Mouse (Mus musculus) liver, embryonic 15.5 days (tissue): ENCODE measurements around the gene Atp2a3. TPM values are rescaled to one million over a fixed set of nuclear protein-coding genes. Genes with fewer than 3 reads are reported as not detected.

Experiments used
- ATAC-seq: fragments of 200-750 bp; cut with Nextera tagmentation; 2 replicates; pipeline ENCODE4 v1.8.0; 2017; ENCODE audit warnings: moderate number of reproducible peaks, mild to moderate bottlenecking, moderate library complexity; ENCODE audit not compliant: insufficient read depth
- H3K27ac ChIP-seq: fragments of 300-500 bp; sonication (generic); replicated peaks from 2 replicates; pipeline ENCODE4 v1.5.1; 2015; ENCODE audit warnings: mild to moderate bottlenecking, inconsistent platforms
- H3K27me3 ChIP-seq: fragments of 300-500 bp; sonication (generic); 2 replicates; pipeline ENCODE4 v1.6.1; 2015; ENCODE audit warnings: mild to moderate bottlenecking, inconsistent platforms
- H3K36me3 ChIP-seq: fragments of 300-500 bp; sonication (generic); replicated peaks from 2 replicates; pipeline ENCODE4 v1.6.1; 2015; ENCODE audit warnings: moderate library complexity, mild to moderate bottlenecking, inconsistent platforms
- H3K4me1 ChIP-seq: fragments of 300-500 bp; sonication (generic); replicated peaks from 2 replicates; pipeline ENCODE4 v1.6.1; 2015; ENCODE audit warnings: inconsistent platforms
- H3K4me2 ChIP-seq: fragments of 300-500 bp; sonication (generic); 2 replicates; pipeline ENCODE4 v1.6.1; 2015; ENCODE audit warnings: moderate library complexity, mild to moderate bottlenecking, inconsistent platforms
- H3K4me3 ChIP-seq: fragments of 300-500 bp; sonication (generic); replicated peaks from 2 replicates; pipeline ENCODE4 v1.5.1; 2015; ENCODE audit warnings: mild to moderate bottlenecking, inconsistent platforms
- H3K9ac ChIP-seq: fragments of 300-500 bp; sonication (generic); 2 replicates; pipeline ENCODE4 v1.6.1; 2015; ENCODE audit warnings: moderate library complexity, mild to moderate bottlenecking, inconsistent platforms
- H3K9me3 ChIP-seq: fragments of 300-500 bp; sonication (generic); replicated peaks from 2 replicates; pipeline ENCODE4 v1.6.1; 2016; ENCODE audit warnings: inconsistent platforms
- WGBS: fragments of 180-500 bp; shearing (Covaris S2); methylation state at CpG from one replicate; pipeline ENCODE4 v1.1.7; 2015; ENCODE audit warnings: mixed read lengths; ENCODE audit not compliant: insufficient replicate concordance; 5-methylcytosine and 5-hydroxymethylcytosine counted together
- polyA plus RNA-seq: library from polyadenylated mRNA; unstranded; fragments of >200 nt; fragmentation: Nextera tagmentation; extraction: Ambion mirVana; gene quantifications from 2 replicates; pipeline ENCODE4 v1.2.1, GENCODE M21; 2015

Gene Atp2a3
- polyA plus RNA-seq, 1 experiment from 2014 or later = 10.6 TPM

GRCm38 (mm10) chr11:72945875-72946559 is 15.0 kb upstream of the Atp2a3 start:
- Histone ChIP-seq H3K4me2 (peak overlapping the region; percentile 27), H3K9me3 (0 out of 2 replicates have a peak, but pooled peaks cover 3% of the 10 kb centered on the region), H3K4me3 (no peak overlapping the region), H3K27ac (no peak overlapping the region), H3K4me1 (peaks cover 21% of the 10 kb centered on the region), H3K9ac (no peak overlapping the region), H3K27me3 (no peaks in the 10 kb centered on the region; the same call in 1 of the 2 replicates), H3K36me3 (no peaks in the 10 kb centered on the region)
- WGBS = 7% methylated on average over 6 of the region's 6 CpGs
- no peak for ATAC-seq

GRCm38 (mm10) chr11:72946560-72947119 is 14.3 kb upstream of the Atp2a3 start:
- H3K4me3 ChIP-seq = no peak overlapping the region
- no peak overlapping the region for H3K27ac ChIP-seq
- no peaks in the 10 kb centered on the region; the same call in 1 of the 2 replicates for H3K27me3 ChIP-seq
- H3K36me3 ChIP-seq = no peaks in the 10 kb centered on the region
- H3K9me3 ChIP-seq = 0 out of 2 replicates have a peak, but pooled peaks cover 3% of the 10 kb centered on the region
- 9% methylated on average over 6 of the region's 6 CpGs for WGBS
- H3K9ac ChIP-seq = no peak overlapping the region
- H3K4me1 ChIP-seq = peaks cover 21% of the 10 kb centered on the region
- no peak for ATAC-seq
- peak overlapping the region; percentile 27 for H3K4me2 ChIP-seq

GRCm38 (mm10) chr11:72947840-72948239 is 13.1 kb upstream of the Atp2a3 start:
- Histone ChIP-seq H3K27me3 (no peaks in the 10 kb centered on the region; the same call in 1 of the 2 replicates), H3K4me3 (no peak overlapping the region), H3K9me3 (0 out of 2 replicates have a peak, but pooled peaks cover 3% of the 10 kb centered on the region), H3K4me1 (peaks cover 26% of the 10 kb centered on the region), H3K27ac (no peak overlapping the region), H3K9ac (no peak overlapping the region), H3K36me3 (no peaks in the 10 kb centered on the region), H3K4me2 (no peak overlapping the region)
- ATAC-seq = no peak
- 64% methylated on average over 11 of the region's 11 CpGs for WGBS

GRCm38 (mm10) chr11:72948254-72948653 is 12.7 kb upstream of the Atp2a3 start:
- H3K9me3 ChIP-seq = 0 out of 2 replicates have a peak, but pooled peaks cover 3% of the 10 kb centered on the region
- no peak for ATAC-seq
- no peaks in the 10 kb centered on the region; the same call in 1 of the 2 replicates for H3K27me3 ChIP-seq
- H3K27ac ChIP-seq = no peak overlapping the region
- H3K4me1 ChIP-seq = peaks cover 29% of the 10 kb centered on the region
- H3K9ac ChIP-seq = no peak overlapping the region
- H3K4me2 ChIP-seq = no peak overlapping the region
- no peaks in the 10 kb centered on the region for H3K36me3 ChIP-seq
- WGBS = 38% methylated on average over 7 of the region's 7 CpGs
- no peak overlapping the region for H3K4me3 ChIP-seq

GRCm38 (mm10) chr11:72951137-72952000 is 9.6 kb upstream of the Atp2a3 start:
- ATAC-seq = no peak
- H3K36me3 ChIP-seq = no peaks in the 10 kb centered on the region
- WGBS = 40% methylated on average over 22 of the region's 22 CpGs
- H3K9ac ChIP-seq = no peak overlapping the region
- peaks cover 25% of the 10 kb centered on the region for H3K4me1 ChIP-seq
- no peaks in the 10 kb centered on the region; the same call in 1 of the 2 replicates for H3K27me3 ChIP-seq
- H3K4me3 ChIP-seq = no peak overlapping the region
- no peak overlapping the region for H3K27ac ChIP-seq
- no peak overlapping the region for H3K4me2 ChIP-seq
- 0 out of 2 replicates have a peak, but pooled peaks cover 3% of the 10 kb centered on the region for H3K9me3 ChIP-seq

GRCm38 (mm10) chr11:72952226-72952625 is 8.7 kb upstream of the Atp2a3 start:
- Histone ChIP-seq H3K9ac (no peak overlapping the region), H3K4me3 (no peak overlapping the region), H3K27me3 (no peaks in the 10 kb centered on the region; the same call in 1 of the 2 replicates), H3K4me1 (peaks cover 22% of the 10 kb centered on the region), H3K4me2 (no peak overlapping the region), H3K27ac (no peak overlapping the region), H3K36me3 (no peaks in the 10 kb centered on the region), H3K9me3 (0 out of 2 replicates have a peak, but pooled peaks cover 3% of the 10 kb centered on the region)
- ATAC-seq = no peak
- WGBS = 44% methylated on average over 3 of the region's 3 CpGs

GRCm38 (mm10) chr11:72952697-72953096 is 8.3 kb upstream of the Atp2a3 start:
- no peak overlapping the region for H3K4me2 ChIP-seq
- H3K4me3 ChIP-seq = no peak overlapping the region
- peaks cover 24% of the 10 kb centered on the region for H3K4me1 ChIP-seq
- no peaks in the 10 kb centered on the region; the same call in 1 of the 2 replicates for H3K27me3 ChIP-seq
- whole genome bisulfite sequencing = 68% methylated on average over 6 of the region's 6 CpGs
- ATAC-seq = no peak
- 0 out of 2 replicates have a peak, but pooled peaks cover 3% of the 10 kb centered on the region for H3K9me3 ChIP-seq
- no peak overlapping the region for H3K27ac ChIP-seq
- H3K9ac ChIP-seq = no peak overlapping the region
- no peaks in the 10 kb centered on the region for H3K36me3 ChIP-seq

- Histone ChIP-seq H3K27ac (no peak overlapping the region), H3K4me3 (no peak overlapping the region), H3K4me1 (peaks cover 24% of the 10 kb centered on the region), H3K36me3 (no peaks in the 10 kb centered on the region), H3K27me3 (no peaks in the 10 kb centered on the region), H3K9me3 (0 out of 2 replicates have a peak, but pooled peaks cover 3% of the 10 kb centered on the region), H3K9ac (no peak overlapping the region), H3K4me2 (no peak overlapping the region)
- 59% methylated on average over 1 of the region's 1 CpGs for WGBS
- ATAC-seq = no peak
These were observed 7.9 kb upstream of the Atp2a3 start for GRCm38 (mm10) chr11:72953116-72953439.

GRCm38 (mm10) chr11:72953440-72954151 is 7.4 kb upstream of the Atp2a3 start:
- Histone ChIP-seq H3K27me3 (no peaks in the 10 kb centered on the region), H3K4me1 (peaks cover 24% of the 10 kb centered on the region), H3K4me2 (no peak overlapping the region), H3K4me3 (no peak overlapping the region), H3K36me3 (no peaks in the 10 kb centered on the region), H3K27ac (no peak overlapping the region), H3K9ac (no peak overlapping the region), H3K9me3 (0 out of 2 replicates have a peak, but pooled peaks cover 3% of the 10 kb centered on the region)
- no peak for ATAC-seq
- WGBS = 57% methylated on average over 4 of the region's 4 CpGs

- H3K36me3 ChIP-seq = no peaks in the 10 kb centered on the region
- H3K9me3 ChIP-seq = 0 out of 2 replicates have a peak, but pooled peaks cover 3% of the 10 kb centered on the region
- H3K4me3 ChIP-seq = no peak overlapping the region
- H3K9ac ChIP-seq = no peak overlapping the region
- ATAC-seq = no peak
- H3K4me1 ChIP-seq = peaks cover 24% of the 10 kb centered on the region
- peaks cover 4% of the 10 kb centered on the region; the same call in 1 of the 2 replicates for H3K27me3 ChIP-seq
- no peak overlapping the region for H3K4me2 ChIP-seq
- no peak overlapping the region for H3K27ac ChIP-seq
- 54% methylated on average over 4 of the region's 4 CpGs for WGBS
These were observed 6.8 kb upstream of the Atp2a3 start for GRCm38 (mm10) chr11:72954216-72954615.
